Mouse (Mus musculus) ovary, postnatal 10 days (tissue): ENCODE data around the gene Cpxcr1.

Experiments used
- DNase-seq: peaks from one replicate; pipeline ENCODE4 v3.0.0; 2022; ENCODE audit warnings: low spot score

Gene Cpxcr1

GRCm38 (mm10) chrX:116448644-116449043 is at the start of gene Cpxcr1:
Gene Cpxcr1, plus strand, starts transcription at chrX:116448944.
- DNase-seq: no peak
